Mouse (Mus musculus) ovary, postnatal 36 days (tissue): Measurements from ENCODE around the gene Dennd6a.
"Not testable (repeated sequence)": the region's sequence is repeated elsewhere in the genome, so short reads cannot be mapped to it uniquely, and the experiment has no call there.

Source experiments
- DNase-seq: peaks from one replicate; pipeline ENCODE4 v3.0.0; 2022; ENCODE audit warnings: low spot score, mixed read lengths

Dennd6a gene

DNA sequence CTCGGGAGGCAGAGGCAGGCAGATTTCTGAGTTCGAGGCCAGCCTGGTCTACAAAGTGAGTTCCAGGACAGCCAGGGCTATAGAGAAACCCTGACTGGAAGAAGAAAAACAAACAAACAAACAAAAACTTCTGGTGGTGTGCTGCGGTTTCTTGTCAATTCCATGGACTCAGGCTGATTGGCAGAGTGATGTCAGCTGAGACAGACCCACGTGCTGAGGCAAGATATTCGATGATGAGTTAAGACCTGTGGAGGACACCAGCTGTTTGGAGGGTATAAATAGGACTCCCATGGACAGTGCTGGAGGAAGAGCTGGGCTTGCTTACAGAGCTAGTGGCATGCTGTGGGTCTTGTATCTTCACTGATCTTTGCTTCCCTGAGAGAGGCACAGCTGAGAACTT lies at the start of gene Dennd6a:
TSS of gene Dennd6a (plus strand) at position 301 of the 400 bp plus-strand sequence.
- not testable (repeated sequence) for DNase-seq

DNA sequence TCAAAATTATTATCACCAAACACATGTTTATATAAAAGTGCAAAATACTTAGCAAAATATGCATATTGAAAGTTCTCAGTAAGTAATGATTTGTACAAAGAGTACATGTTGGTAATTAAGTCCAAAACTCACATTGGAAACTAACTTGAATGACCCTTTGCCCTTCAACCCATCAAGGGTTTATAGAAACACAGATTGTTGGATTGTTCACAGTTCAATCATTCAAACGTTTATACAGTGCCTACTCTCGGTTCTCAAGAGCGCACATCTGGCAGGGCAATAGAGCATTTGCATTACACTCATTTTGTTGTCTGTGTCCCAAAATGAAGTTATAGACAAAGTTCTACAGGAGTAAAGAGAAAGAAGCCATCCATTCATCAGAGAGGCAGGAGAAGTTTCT lies 47.7 kb upstream of the Dennd6a start:
- DNase-seq: no peak

DNA sequence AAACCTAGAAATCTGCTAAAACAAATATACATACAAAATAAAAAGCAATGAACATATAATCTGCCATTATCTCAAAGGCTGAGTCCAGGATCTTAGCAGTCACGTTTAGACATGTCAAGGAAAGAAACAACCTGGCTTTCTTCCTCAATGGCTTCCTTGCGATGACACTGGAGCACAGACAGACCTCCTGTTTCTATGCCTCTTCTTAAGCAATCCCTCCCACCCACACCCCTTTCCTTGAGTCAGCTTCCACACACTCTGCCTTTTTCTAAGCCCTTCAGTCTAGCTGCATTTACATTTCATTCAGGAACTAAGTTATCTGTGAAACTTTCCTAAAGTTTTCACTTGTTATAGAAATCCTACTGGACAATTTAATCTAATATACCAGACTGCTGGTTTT lies 45.4 kb upstream of the Dennd6a start:
- DNase-seq: no peak

DNA sequence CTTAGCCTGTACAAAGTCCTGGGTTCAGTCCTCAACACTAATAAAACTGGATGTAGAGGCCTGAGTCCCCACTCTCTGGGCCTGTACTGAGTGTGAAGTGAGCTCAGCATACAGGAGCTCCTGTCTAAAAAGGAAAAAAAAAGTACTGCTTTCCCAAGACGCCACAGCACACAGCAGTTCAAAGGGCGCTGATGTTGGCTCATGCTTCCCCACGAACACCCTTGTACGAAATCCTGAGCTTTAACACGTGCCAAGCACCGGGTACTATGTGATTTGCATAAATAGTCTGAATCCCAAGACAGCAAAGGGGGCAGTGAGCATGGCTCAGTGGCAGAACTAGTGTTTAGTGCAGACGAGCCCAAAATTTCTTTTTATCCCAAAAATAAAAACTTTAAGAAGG lies 43.3 kb upstream of the Dennd6a start:
- no peak for DNase-seq

DNA sequence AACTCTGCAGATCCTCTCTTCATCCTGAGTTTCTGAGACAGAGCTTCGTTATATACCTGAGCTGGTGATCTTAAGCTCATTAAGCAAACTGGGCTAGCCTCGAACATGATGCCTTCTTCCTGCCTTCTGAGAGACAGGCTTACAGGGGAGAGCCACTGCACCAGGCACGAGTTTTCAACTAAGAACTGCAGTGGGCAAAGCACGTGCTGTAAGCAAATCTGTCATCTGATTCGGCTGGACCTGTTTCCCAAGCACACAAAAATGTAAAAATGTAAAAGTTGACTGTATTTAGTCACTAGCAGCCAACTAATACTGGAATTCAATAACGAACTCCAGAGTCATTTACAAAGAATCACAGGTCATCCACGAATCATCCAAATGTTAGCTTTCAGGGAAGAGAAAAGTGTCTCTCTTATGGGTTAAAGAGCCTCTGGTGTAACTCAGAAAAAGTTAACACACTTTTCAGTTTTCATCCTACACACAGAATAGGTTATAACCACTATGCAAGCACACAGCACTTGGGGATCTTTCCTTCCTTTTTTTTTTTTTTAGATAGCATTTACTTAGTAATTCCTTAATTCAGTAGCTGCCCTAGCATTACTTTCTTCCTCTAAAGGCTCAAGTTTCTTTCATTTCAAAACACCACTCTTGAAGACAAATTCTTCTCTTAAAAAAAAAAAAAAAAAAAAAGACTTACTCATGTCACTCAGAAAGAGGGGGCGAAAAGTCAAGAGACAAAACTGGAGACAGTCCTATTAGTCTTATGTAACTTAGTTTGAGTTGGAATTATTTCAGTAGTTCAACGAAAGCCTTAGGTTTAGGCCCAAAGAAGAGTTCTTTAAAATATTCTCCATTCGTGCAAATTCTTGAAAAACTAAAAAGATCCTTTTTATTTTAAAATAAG lies 42.0 kb upstream of the Dennd6a start:
- DNase-seq: no peak

DNA sequence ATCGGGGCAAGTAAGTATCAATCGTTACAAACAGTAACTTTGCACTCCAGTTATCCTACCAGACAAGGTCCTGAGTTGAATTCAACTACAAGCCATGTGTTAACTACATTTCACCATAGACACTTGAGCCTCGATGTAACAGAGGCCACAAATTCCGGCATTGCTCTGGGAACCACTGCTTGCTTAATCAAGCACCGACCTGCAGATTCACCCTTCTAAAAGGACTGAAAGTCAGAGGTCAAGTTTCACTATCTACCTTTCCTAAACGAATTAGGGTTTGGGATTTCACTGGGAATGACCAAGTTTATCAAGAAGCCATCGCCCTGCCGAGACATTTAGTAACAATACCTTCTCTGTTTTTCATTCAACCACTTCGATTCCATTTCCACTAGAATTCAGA lies 40.9 kb upstream of the Dennd6a start:
- no peak for DNase-seq

DNA sequence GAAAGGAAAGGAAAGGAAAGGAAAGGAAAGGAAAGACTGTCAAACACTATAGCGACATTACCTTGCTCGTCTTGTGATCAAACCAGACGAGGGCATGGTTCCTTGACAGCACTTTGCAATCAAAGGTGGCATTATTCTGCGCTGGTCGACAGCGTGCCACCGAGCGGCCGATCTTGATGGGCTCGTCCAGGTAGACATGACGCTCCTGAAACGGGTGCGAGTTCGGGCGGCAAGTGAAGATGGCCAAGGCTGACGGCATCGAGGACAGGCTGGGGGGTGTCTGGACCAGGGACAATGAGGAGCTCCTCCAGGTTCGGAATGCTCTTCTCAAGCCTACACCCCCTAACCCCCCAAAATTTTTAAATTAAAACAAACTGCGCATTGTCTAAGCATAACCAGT lies 40.4 kb upstream of the Dennd6a start:
- peak; percentile 10 for DNase-seq

DNA sequence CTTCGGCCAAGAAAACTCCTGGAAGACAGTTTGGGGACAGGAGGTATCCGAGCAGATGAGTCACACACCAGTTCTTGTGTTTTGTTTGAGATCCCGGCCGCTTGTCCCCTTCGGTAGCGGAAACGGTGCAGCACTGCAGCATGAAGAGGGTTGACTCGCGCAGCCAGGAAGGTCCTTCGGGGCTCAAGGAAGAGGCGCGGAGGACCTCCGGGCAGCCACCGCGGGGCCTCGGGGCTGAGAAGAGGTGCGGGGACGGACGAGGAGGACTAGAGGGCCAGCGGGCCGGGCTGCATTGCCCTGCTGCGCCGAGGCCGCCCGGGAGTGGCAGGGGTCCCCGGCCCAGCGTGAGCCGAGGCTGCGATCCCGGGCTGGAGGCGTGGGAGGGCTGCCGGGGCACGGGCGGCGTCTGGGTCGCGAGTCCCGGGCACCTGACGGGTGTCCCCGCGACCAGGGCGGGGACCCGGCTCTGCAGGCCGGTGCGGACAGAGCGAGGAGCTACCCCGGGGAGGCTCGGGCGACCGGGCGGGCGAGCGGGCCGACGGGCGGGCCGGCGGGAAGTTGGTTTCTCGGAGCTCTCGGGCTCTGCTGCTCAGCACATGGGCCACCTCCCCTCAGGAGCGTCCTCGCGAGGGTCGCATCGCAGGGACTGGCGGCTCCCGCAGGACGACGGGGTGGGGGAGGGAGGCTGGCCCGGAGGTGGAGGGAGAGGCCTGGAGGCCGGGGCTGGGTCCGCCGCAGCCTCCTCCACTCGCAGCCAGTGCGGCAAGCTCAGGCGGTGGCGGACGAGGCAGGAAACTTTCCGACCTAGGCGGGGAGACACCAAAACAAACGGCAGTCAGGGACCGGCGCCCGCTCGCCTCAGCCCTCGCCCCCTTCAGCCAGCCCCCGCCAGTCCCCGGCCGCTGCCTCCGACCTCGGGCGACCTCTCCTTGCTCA lies 39.6 kb upstream of the Dennd6a start:
- DNase-seq: no peak

DNA sequence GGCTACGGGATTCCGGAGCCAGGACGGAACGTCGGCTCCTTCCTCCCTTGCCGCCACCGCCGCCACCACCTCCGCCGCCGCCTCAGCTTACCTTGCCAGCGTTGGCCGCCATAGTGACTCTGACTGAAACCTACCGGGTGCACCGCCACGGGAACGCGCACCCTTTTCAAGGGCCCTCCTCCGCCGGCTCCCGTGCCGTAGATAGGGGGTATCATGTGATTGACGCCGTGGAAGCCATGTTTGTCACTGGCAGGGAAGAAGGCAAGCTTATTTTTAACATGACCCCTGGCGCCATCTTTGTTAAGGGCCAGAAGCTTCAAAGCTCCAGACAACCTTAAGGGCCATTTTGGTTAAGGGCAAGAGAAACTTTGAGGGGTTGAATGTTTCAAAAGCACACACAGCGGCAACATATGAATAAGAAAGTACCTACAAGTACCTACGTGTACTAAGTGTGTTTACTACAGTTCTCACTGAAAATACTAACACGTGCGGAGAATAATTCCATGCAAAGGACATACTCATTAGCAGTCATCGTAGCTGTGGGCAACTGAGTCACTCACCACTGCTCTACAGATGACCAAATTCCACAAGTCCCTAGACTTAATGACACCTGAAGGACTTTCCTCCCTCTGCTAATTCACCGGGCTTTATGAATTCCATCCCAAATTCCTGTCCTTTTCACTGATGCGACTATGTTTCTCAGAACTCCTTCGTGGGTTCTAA lies 38.7 kb upstream of the Dennd6a start, which contains the start of gene Slmap:
TSS of gene Slmap (minus strand) at position 175 of the 723 bp plus-strand sequence.
- DNase-seq: peak; percentile 98

DNA sequence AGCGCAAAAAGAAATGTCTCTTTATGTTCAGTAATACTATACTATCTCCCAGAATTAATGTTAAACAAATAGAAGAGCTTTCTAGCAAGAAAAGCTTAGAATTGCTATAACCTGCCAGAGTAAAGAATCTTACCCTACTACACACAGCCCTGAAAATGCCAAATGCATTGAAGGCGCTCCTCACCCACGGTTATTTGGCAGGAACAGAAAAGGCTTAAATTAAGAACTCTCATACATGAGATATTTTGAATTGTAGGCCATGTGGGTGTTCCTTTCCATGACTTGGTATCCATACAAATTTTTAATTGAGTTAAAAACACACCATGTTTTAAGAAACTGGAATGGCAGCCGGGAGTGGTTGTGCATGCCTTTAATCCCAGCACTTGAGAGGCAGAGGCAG lies 34.4 kb upstream of the Dennd6a start:
- no peak for DNase-seq

DNA sequence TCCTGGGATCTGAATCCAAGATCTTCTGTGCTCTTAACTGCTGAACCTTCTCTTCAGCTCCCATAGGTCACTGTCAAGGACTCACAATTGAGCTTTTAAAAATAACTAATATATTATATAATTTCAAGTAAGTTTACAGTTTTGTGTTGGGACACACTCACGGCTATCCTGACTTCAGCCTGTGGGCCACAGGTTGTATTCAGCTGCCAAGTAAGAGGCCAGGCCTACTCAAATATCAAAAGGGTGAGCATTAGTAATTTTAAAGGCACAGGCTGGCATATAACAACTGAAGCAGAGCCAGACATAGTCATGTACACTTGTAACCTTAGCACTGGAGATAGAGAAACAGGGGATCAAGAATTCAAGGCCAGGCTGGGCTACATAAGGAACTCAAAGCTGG lies 33.1 kb upstream of the Dennd6a start:
- no peak for DNase-seq

DNA sequence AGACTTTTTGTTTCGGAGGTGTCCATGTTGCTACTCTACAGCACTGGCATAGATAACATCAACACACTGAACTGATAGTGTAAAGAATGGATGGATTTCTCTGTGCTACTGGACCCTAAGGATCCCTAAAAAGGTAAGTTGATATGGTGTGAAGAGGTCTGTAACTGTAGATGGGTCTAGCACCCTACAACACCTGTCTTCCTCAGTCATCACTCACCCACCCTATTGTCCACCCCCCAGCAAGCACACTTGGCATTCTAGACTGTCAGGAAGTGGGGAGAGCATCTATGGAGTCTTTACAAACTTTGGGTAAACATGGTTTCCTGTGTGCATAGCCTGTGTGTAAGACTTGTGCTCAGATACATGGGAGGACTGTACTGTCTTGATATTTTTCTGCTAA lies 31.5 kb upstream of the Dennd6a start:
- no peak for DNase-seq

DNA sequence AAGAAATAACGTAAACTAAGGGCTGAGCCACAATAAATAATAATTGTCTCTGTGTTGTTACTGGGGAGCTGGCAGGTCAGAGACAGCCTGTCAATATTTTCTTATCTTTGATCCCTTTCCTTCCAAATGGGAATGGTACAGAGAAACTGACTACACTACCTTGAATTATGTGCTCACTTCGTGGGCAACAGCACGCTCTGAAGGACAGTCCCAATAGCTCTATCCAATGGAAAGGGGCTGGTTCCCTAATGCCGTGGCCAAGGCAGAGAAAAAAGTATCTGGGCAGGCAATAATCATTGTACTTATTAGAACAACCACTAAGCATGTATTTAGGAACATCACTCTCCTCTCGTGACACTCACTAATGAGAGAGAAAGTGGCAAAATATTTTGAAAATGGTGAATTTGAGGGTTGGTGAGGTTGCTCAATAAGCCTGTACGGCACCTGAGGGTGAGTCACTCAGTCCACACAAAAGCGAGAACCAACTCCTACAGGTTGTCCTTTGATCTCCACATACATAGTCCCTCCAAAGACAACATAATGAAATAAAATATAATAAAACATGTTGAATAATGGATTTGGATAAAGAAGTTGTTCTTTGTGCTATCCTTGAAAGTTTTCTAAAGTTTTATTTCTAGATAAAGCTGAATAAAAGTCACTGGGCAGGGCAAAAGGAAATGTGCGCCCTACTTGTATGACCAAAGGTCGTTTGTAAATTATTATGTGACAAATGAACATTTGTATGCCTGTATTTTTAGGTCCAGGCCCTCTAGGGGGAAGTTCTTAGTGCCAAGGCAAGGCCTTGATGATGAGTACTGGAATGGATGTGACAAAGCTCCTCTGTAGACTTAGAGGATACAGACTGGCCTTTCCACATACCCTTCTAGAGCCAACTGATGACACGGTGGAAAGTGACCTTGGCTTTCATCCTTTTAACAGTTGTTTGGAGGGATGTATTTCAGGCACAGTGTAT lies 25.9 kb upstream of the Dennd6a start:
- no peak for DNase-seq

DNA sequence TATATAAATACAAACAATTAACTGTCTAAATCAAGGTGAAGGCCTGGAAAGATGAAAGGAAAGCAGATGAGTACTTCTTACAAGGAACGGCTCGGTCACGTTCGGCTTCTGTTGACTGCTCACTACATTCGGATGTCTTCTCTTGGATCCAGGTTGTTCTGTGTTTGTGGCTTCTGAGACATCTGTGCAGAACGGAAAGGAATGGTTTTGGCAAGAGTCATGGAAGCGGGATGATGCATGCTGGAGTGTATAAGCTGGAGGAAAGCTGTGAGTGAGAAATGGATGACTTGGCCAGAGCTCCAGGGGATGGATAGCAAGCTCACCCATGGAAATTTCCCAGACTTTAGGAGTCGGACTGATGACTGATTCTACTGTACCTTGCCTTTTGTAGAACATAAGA lies 22.9 kb upstream of the Dennd6a start:
- no peak for DNase-seq

DNA sequence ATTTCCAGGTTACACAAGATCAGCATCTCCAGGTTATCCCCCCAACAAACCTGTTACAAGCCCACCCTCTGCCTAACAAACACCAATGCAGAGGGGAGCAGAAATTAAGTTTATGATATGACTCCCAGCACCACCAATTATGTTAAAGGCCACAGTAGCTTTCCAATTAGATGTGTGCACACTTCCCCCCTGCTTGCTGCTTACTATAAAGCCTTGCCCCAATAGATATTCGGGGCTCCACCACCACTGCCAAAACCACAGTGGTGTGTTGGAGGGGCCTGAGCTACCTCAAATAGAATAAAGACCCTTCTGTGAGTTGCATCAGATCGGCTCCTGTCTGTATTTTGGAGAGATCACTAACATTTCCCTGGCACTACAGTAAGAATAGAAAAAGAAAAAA lies 21.2 kb upstream of the Dennd6a start:
- no peak for DNase-seq

DNA sequence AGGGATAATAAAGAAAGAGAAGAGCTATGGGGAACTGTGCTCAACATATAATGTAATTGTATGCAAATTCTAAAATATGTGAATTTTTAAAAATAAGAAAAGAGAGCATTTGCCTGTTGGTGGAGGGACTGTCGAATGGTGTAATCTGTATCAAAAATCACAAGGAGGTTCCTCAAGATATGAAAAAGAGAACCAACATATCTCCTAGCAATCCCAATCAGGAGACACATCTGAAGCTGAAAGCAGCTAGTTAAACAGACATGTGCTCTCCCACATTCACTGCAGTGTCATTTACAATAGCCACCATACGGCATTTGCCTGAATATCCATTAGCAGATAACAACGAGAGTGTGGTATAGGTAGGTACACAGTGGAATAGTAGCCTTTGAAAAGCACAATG lies 20.8 kb upstream of the Dennd6a start:
- DNase-seq: no peak

DNA sequence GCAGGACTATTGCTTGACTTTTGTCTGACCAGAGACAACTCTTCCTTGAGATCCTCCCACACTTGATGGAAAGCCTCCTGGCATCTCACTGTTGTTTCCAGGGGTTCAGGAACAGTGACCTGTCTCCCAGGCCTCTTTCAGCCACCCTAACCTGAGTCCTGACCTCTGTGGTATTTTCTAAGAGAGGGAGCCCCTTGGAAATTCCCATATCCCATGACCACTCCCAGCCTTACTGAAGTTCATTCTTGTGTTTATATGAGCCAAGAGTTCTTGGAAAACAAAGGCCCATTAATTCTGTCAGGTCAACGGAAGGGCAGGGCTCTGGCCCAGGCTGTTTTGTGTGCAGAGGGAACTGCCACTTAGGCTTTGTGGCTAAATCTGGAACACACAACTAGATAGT lies 16.1 kb upstream of the Dennd6a start:
- no peak for DNase-seq

DNA sequence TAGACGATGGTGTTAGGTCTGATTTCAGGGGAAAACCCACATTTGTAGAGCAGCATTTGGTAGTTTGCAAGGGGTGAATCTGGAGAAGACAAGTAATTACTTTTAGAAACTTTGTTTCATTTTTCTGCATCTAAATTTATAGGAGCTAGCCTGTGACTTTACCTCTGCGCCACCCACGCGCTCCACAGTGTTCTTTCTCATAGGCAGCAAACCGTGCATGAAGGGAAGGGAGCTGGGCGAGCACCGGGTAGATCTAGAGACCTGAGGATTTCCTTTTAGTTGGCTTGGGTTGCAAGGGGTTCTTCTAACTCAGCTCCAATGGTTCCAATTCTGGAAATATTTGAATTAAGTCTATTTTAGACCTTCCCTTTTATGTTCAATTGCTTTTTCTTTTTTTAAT lies 15.1 kb upstream of the Dennd6a start:
- DNase-seq: no peak

DNA sequence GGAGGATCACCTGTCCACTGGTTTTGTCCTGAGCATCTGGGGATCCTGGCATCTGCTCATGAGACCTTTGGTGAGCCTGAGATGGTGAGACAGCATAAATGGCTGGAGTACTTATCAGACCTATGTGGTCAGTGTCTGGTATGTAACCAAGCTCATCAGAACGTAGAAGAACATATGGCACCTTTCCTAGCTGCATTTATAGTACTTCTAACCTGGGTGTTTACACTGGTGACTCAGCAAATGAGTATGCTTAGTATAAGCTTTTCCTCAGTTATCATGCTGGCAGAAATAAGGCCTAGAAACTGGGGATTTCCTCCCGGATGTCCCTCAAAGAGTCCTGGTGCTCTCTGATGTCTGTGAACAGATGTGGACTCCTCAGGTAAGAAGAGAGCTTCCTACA lies 11.4 kb upstream of the Dennd6a start:
- DNase-seq: no peak

DNA sequence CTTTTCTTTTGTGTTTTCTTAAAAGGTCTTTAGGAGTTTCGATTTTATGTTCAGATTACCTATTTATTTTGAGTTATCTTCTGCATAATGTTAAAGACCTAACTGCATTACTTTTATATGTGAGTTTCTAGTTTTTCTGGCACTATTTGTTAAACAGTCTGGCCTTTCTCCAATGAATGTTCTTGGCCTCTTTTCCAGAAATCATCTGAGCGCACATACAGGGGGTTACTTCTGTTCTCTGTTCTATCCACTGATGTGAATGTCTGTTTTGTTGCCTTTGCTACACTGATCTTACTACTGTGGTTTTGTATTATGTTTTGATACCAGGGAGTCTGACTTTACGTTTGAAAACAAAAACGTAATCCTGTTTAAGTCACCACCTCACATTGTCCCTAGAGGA lies 3.8 kb upstream of the Dennd6a start:
- no peak for DNase-seq
